Mouse (Mus musculus) kidney, embryonic 14.5 days (tissue): ENCODE data around the gene Fgf23. TPM values are rescaled to one million over a fixed set of nuclear protein-coding genes. Genes with fewer than 3 reads are reported as not detected.

Source experiments
- ATAC-seq: fragments of 200-750 bp; cut with Nextera tagmentation; 2 replicates; pipeline ENCODE4 v1.8.0; 2017; ENCODE audit warnings: moderate number of reproducible peaks, mild to moderate bottlenecking, moderate TSS enrichment, moderate library complexity; ENCODE audit not compliant: low FRiP score, low TSS enrichment
- H3K27ac ChIP-seq: fragments of 300-500 bp; sonication (generic); 2 replicates; pipeline ENCODE4 v1.5.1; 2014; ENCODE audit warnings: low read depth, mild to moderate bottlenecking, low read length, moderate library complexity, mixed read lengths
- H3K27me3 ChIP-seq: fragments of 300-500 bp; sonication (generic); 2 replicates; pipeline ENCODE4 v1.6.1; 2014; ENCODE audit warnings: mild to moderate bottlenecking, low read length; ENCODE audit not compliant: control insufficient read depth, insufficient read depth
- H3K36me3 ChIP-seq: fragments of 300-500 bp; sonication (generic); 2 replicates; pipeline ENCODE4 v1.6.1; 2014; ENCODE audit warnings: low read length, mixed read lengths; ENCODE audit not compliant: control insufficient read depth, insufficient read depth
- H3K4me1 ChIP-seq: fragments of 300-500 bp; sonication (generic); 2 replicates; pipeline ENCODE4 v1.6.1; 2014; ENCODE audit warnings: low read length, mixed read lengths; ENCODE audit not compliant: control insufficient read depth, insufficient read depth
- H3K4me2 ChIP-seq: fragments of 300-500 bp; sonication (generic); replicated peaks from 2 replicates; pipeline ENCODE4 v1.6.1; 2014; ENCODE audit warnings: low read depth, mild to moderate bottlenecking, low read length
- H3K4me3 ChIP-seq: fragments of 300-500 bp; sonication (generic); 2 replicates; pipeline ENCODE4 v1.5.1; 2014; ENCODE audit warnings: mild to moderate bottlenecking, low read length
- H3K9ac ChIP-seq: fragments of 300-500 bp; sonication (generic); 2 replicates; pipeline ENCODE4 v1.6.1; 2014; ENCODE audit warnings: low read depth, mild to moderate bottlenecking, low read length, moderate library complexity
- H3K9me3 ChIP-seq: fragments of 300-500 bp; sonication (generic); 2 replicates; pipeline ENCODE4 v1.6.1; 2016; ENCODE audit warnings: low read length; ENCODE audit not compliant: control insufficient read depth
- WGBS: fragments of 180-500 bp; shearing (Covaris S2); extraction: QIAGEN DNeasy Blood & Tissue Kit; methylation state at CpG from one replicate; pipeline ENCODE4 v1.1.7; 2014; 5-methylcytosine and 5-hydroxymethylcytosine counted together
- polyA plus RNA-seq: library from polyadenylated mRNA; unstranded; fragments of >200 nt; fragmentation: Nextera tagmentation; extraction: Ambion mirVana; gene quantifications from 2 replicates; pipeline ENCODE4 v1.2.1, GENCODE M21; 2014

Fgf23 gene
- polyA plus RNA-seq, 1 experiment from 2014 or later, result not detected

GRCm38 (mm10) chr6:127130377-127130776, 57.7 kb downstream of the Fgf23 start:
- Histone ChIP-seq H3K4me2 (no peak overlapping the region), H3K4me1 (no peaks in the 10 kb centered on the region), H3K27me3 (no peaks in the 10 kb centered on the region), H3K9ac (no peak overlapping the region), H3K36me3 (peaks cover 86% of the 10 kb centered on the region), H3K27ac (no peak overlapping the region), H3K9me3 (no peaks in the 10 kb centered on the region), H3K4me3 (no peak overlapping the region)
- 88% methylated on average over 13 of the region's 13 CpGs for WGBS
- ATAC-seq, result no peak

Other genes with a start within 250 kb of the Fgf23 start
- gene Ndufa9, start 223.8 kb upstream of the Fgf23 start, polyA plus RNA-seq, result 203 and 210 TPM in 2 replicates
- gene Akap3, start 219.8 kb upstream of the Fgf23 start, polyA plus RNA-seq, result 0.16 TPM in 1 of 2 replicates, not detected in the other
- not detected in 2 replicates for gene Dyrk4, start 151.1 kb upstream of the Fgf23 start, polyA plus RNA-seq
- 68.0 and 73.8 TPM in 2 replicates for gene Rad51ap1, start 133.3 kb upstream of the Fgf23 start, polyA plus RNA-seq
- 14.2 and 16.8 TPM in 2 replicates for gene D6Wsu163e, start 132.9 kb upstream of the Fgf23 start, polyA plus RNA-seq
- gene Fgf6, start 57.3 kb upstream of the Fgf23 start, polyA plus RNA-seq, result not detected in 2 replicates
- 1.2 and 2.6 TPM in 2 replicates for gene Tigar, start 36.7 kb downstream of the Fgf23 start, polyA plus RNA-seq
- gene Ccnd2, start 79.3 kb downstream of the Fgf23 start, polyA plus RNA-seq, result 793 and 904 TPM in 2 replicates